Mouse (Mus musculus) small intestine, adult 2 months (tissue): ENCODE data around the gene 1110017D15Rik.

ENCODE experiments used
- CTCF ChIP-seq: fragments of 200-500 bp; IDR thresholded peaks from 2 replicates; pipeline ENCODE4 v1.5.1; 2012; ENCODE audit warnings: low read depth, mild to moderate bottlenecking, control low read depth, inconsistent platforms, low read length, moderate library complexity, mixed read lengths; ENCODE audit not compliant: insufficient replicate concordance, insufficient read length; ENCODE audit errors: extremely low read depth
- POLR2A ChIP-seq: fragments of 200-500 bp; IDR thresholded peaks from 2 replicates; pipeline ENCODE4 v1.6.1; 2012; ENCODE audit warnings: low read depth, mild to moderate bottlenecking, control low read depth, inconsistent platforms, low read length, moderate library complexity

DNA sequence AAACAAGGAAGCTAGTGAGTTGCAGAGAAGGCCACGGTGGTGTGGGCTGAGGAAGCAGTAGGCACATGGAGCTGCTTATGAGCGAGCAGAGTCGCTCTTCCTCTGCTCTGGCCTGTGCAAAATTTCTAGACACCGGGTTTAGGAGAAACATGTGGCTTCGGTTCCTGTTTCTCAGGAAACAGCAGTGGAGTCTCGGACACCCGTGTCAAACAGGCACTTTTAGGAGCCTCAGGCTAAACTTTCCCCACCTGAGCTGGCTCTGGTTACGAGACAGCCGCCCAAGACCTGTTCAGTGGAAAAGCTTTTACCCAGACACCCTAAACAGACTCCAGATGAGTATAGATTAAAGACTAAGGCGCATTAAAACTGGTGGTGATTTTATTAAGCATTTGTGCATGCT, 47.9 kb downstream of the 1110017D15Rik start:
- TF ChIP-seq POLR2A: no peak
- no peak for TF ChIP-seq CTCF
